Mouse (Mus musculus): Measurements from ENCODE around the gene Clybl.

The Clybl gene

GRCm38 (mm10) chr14:122436850-122437249, 255.3 kb downstream of the Clybl start:
- no peak for DNase-seq

- no peak for DNase-seq
Measured at GRCm38 (mm10) chr14:122449601-122450495, 268.3 kb downstream of the Clybl start.

- DNase-seq, result peak; percentile 48
Measured at GRCm38 (mm10) chr14:122450496-122451382, 269.2 kb downstream of the Clybl start, which contains the start of gene Gm5089. Gene Gm5089 (minus strand): TSS chr14:122451115.

DNA sequence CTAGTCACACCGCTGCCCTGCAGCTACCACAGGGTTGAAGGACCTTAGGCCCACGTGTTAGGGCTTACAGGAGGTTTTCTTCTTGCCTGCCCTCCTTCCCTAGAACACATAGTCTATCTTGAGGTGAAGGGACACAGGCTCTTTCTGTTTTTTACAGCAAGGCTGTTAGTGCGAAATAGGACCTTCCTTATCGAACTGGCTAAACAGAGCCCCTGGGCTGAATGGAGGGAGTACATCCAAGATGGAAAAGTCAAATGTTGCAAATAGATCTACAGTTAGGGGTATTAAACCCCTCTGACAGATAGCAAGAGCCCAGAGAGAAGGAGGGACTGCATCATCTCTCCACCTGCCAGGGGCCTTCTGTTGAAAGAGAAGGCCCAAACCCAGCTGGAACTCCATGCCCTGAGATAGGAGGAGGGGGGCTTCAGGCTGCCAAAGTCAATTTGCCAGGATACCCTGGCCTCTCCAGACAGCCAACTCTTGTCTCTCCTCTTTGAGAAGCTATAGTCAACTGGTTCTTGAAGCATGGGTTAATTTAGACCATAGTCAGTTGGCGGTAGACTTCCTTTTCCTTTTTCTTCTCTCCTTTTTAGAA, 270.1 kb downstream of the Clybl start:
- DNase-seq, result no peak

All from right cerebral cortex, postnatal 14 days (tissue).